Mouse (Mus musculus): Measurements from ENCODE around the gene Uaca. TPM values are rescaled to one million over a fixed set of nuclear protein-coding genes. Genes with fewer than 3 reads are reported as not detected.

Uaca gene
- total RNA-seq, 1 experiment from 2014 or later, result 6.8 TPM

DNA sequence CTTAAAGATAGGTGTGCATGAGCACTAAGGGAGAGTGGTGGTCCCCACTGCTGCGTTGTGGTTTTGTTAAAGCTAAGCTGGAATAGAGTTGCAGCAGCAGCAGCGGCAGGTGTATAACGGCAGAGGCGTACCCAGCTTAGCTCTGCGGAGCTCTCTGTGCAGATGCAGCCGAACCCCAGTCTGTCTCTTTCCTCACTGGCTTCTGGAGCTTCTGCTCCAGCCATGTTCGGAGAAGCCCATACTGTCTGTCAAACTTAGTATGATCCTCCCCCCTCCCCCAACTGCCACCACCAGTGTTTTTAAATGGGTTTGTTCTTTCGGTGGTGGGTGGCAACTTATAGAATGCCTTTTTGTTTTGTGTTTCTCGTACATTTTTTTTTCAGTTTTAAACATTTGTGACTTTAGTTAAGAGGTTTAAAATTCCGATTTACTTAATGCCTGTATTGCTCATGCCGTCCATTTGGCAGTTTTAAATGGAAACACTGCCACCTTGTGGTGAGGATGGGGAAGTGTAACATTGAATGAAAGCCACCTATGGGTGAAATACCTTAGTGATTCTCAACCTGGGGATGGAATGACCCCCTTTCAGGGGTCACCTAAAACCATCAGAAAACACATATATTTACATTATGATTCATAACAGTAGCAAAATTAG, 64.1 kb downstream of the Uaca start:
- ATAC-seq (replicated peaks in 1 of 2; ENCODE audit: insufficient read depth in 1 of 2, low FRiP score in 2 of 2, low TSS enrichment in 1 of 2, low read depth in 1 of 2, poor library complexity in 2 of 2, severe bottlenecking in 2 of 2), result peak; percentile 55 to 60; a peak in 3 of 4 replicates

DNA sequence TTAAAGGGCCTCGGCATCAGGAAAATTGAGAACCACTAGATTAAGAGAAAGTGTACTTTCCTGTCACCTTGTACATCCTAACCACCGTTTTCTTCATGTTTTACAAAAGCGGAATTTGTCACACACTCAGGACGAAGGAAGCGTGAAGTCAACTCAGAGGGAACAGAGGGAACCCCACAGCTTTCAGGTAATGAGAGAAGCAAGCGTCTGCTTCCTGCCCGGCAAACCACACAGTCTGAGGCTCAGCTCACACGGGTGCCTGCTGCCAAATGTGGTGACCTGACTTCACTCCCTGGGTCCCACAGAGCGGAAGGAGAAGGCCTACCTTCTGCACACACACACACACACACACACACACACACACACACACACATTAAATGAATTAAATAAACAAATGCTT, 64.7 kb downstream of the Uaca start:
- ATAC-seq (replicated peaks in 1 of 2; ENCODE audit: insufficient read depth in 1 of 2, low FRiP score in 2 of 2, low TSS enrichment in 1 of 2, low read depth in 1 of 2, poor library complexity in 2 of 2, severe bottlenecking in 2 of 2), result peak; percentile 90 to 97

DNA sequence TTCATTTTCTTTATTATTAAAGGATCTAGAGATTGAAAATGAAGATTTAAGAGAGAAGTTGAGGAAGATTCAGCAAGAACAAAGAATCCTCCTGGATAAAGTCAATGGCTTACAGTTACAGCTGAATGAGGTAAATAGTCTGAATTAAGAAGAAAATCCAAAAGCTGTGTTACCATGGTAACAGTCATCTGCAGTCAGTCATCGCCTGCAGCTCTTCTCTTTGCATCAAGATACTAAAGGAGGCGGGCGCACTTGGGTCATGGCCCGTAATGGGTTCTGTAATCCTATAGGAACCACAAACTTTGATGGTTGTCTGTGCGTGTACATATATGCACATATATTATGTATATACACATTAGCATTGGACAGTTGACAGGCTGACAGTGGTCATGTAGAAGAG, 66.7 kb downstream of the Uaca start:
- ATAC-seq (replicated peaks in 1 of 2; ENCODE audit: insufficient read depth in 1 of 2, low FRiP score in 2 of 2, low TSS enrichment in 1 of 2, low read depth in 1 of 2, poor library complexity in 2 of 2, severe bottlenecking in 2 of 2), result no peak

DNA sequence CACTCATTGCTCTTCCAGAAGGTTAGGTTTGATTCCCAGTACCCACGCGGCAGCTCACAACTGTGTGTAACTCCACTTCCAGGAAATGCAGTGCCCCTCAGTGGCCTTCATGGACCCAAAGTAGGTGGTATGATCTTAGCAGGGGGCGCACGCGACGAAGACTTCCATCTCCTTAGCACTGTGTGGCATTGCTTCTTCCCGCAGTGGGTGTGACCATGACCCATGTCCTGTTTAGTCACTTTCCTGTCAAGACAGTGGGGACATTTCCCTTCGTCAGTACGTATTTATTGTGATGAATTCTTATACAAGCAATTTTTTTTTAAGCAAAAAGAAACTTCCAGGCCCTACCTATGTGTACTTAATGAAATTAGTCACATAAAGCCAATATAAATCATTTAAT, 70.3 kb downstream of the Uaca start:
- no peak for ATAC-seq (replicated peaks in 1 of 2; ENCODE audit: insufficient read depth in 1 of 2, low FRiP score in 2 of 2, low TSS enrichment in 1 of 2, low read depth in 1 of 2, poor library complexity in 2 of 2, severe bottlenecking in 2 of 2)

DNA sequence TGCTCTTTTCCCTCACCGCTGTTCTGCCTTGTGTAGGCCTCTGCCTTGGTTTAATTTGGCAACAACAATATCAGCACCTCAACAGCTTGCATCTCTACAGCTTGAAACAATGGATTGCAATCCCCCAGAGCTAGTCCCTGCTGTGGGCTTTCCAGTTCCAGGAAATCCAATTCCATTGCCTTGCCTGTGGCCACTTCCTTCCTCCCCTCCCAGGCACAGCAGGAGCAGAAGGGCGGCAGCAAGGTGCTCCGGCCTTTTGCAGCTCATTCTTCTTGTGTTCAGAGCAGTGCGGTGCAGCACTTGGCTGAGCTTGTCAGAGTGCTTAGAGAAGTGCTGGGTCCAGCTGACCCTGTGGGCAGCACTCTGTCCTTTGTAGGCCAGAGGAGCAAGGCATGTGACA, 71.5 kb downstream of the Uaca start:
- no peak for ATAC-seq (replicated peaks in 1 of 2; ENCODE audit: insufficient read depth in 1 of 2, low FRiP score in 2 of 2, low TSS enrichment in 1 of 2, low read depth in 1 of 2, poor library complexity in 2 of 2, severe bottlenecking in 2 of 2)

DNA sequence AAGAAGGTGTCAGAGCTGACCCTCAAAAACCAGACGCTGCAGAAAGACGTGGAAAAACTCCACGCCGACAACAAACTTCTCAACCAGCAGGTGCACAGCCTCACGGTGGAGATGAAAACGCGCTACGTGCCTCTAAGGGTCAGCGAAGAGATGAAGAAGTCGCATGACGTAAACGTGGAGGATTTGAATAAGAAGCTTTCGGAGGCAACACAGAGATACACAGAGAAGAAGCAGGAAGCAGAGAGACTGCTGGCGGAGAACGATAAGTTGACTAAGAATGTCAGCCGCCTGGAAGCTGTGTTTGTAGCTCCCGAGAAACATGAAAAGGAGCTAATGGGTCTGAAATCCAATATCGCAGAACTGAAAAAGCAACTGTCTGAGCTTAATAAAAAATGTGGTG, 76.1 kb downstream of the Uaca start:
- ATAC-seq (replicated peaks in 1 of 2; ENCODE audit: insufficient read depth in 1 of 2, low FRiP score in 2 of 2, low TSS enrichment in 1 of 2, low read depth in 1 of 2, poor library complexity in 2 of 2, severe bottlenecking in 2 of 2), result no peak

DNA sequence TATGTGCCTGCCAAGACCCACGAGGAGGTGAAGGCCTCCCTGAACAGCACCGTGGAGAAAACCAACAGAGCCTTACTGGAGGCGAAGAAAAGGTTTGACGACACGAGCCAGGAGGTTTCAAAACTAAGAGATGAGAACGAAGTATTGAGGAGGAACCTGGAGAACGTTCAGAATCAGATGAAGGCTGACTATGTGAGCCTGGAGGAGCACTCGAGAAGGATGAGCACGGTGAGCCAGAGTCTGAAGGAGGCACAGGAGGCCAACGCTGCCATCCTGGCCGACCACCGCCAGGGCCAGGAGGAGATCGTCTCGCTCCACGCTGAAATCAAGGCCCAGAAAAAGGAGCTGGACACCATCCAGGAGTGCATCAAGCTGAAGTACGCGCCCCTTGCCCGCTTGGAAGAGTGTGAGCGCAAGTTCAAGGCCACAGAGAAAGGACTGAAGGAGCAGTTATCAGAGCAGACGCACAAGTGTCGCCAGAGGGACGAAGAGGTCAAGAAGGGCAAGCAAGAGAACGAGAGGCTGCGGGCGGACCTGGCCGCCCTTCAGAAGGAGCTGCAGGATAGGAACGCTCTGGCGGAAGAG, 76.7 kb downstream of the Uaca start:
- no peak for ATAC-seq (replicated peaks in 1 of 2; ENCODE audit: insufficient read depth in 1 of 2, low FRiP score in 2 of 2, low TSS enrichment in 1 of 2, low read depth in 1 of 2, poor library complexity in 2 of 2, severe bottlenecking in 2 of 2)

DNA sequence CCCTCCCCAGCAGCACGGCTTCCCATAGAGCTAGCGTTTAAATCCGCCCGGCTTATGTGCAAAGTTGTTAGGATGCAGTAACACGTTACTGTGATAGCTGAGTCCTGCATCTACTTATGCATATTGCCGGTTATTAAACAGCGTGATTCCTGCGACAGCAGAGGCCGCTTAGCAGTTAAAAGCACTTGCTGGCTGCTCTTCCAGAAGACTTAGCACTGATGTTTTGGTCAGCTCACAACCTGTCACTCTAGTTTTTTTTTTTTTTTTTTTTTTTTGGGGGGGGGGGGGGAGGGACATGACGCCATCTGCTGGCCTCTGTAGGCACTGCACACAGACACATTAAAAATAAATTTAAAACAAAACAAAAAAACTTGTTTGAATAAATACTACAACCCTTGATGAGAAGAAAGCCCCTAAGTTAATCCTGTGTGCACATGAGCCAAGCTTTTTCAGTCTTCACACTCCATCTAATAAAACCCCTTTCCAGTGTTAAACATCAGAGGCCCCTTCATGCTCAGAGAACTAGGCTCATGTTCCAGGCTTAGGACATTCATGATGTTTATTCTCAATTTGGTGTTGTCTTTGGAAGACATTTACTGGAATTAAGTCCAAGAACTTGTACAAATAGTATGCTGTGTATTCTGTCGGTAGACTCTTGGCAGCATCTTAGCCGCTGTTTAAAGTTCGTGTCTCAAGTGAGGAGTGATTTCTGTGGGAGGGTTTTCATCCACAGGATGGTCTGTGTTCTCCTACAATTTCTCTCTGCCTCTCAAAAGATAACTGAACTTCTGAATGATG, 79.1 kb downstream of the Uaca start:
- no peak for ATAC-seq (replicated peaks in 1 of 2; ENCODE audit: insufficient read depth in 1 of 2, low FRiP score in 2 of 2, low TSS enrichment in 1 of 2, low read depth in 1 of 2, poor library complexity in 2 of 2, severe bottlenecking in 2 of 2)

DNA sequence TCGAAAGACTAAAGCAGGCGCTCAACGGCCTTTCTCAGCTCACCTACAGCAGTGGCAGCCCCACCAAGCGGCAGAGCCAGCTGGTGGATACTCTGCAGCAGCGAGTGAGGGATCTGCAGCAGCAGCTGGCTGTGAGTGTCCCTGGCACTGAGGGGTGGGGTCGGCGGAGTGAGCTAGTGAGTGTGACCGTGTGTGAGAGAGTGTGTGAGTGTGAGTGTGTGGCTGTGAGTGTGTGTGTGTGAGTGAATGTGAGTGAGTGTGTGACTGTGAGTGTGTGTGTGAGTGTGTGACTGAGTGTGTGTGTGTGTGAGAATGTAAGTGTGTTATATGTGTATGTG, 79.7 kb downstream of the Uaca start:
- ATAC-seq (replicated peaks in 1 of 2; ENCODE audit: insufficient read depth in 1 of 2, low FRiP score in 2 of 2, low TSS enrichment in 1 of 2, low read depth in 1 of 2, poor library complexity in 2 of 2, severe bottlenecking in 2 of 2), result no peak

DNA sequence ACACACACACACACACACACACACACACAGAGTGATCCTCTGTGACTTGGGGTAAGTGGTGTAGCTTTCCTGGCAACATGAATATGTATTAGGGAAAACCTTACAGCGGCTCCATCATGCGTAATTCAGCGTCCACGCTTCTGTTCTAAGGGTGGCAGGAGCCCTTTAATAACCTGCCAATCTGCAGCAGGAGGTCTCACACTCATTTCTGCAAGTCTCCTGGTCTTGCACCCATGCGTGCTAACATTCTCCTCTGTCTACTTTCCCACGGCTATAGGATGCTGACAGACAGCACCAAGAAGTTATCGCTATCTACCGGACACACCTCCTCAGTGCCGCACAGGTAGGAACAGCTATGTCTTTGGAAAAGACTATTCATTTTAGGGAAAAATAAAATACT, 81.7 kb downstream of the Uaca start:
- ATAC-seq (replicated peaks in 1 of 2; ENCODE audit: insufficient read depth in 1 of 2, low FRiP score in 2 of 2, low TSS enrichment in 1 of 2, low read depth in 1 of 2, poor library complexity in 2 of 2, severe bottlenecking in 2 of 2), result no peak

DNA sequence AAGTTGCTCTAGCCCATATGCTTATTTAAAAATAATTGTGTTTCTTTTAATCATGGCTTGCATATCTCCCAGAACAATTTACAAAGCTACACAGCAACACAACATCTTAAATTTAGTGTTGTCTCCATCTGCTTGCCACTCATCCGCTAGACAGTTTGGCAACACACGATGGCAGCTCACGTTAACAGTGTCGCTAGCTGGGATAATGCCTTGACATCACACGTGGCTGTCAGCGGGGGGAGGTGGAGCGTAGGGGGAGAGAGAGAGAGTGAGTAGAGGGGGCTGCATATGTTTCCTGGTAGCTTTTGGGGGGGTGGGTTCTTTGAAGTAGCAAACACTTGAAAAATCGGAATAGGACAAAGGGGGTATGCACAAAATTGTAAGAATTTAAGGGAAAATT, 82.2 kb downstream of the Uaca start:
- no peak for ATAC-seq (replicated peaks in 1 of 2; ENCODE audit: insufficient read depth in 1 of 2, low FRiP score in 2 of 2, low TSS enrichment in 1 of 2, low read depth in 1 of 2, poor library complexity in 2 of 2, severe bottlenecking in 2 of 2)

DNA sequence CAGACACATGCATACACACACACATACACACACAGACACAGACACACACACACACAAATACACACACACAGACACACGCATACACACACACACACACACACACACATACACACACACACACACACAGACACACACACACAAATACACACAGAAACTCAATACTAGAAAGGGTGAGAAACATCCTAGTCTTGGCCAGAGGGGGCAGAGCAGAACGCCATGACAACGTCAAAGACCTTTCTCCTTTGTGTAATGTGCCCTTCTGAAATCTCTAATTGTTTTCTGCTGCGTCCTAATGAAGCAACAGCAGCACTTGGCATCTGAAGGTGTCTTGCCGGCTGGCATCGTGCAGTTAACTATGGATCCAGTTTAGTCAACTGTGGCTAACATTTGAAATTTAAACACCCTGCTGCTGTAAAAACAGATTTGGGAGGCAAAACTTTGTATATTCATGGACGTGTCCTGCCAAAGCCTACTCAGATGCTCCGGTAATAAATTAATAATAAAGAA, 83.8 kb downstream of the Uaca start:
- no peak for ATAC-seq (replicated peaks in 1 of 2; ENCODE audit: insufficient read depth in 1 of 2, low FRiP score in 2 of 2, low TSS enrichment in 1 of 2, low read depth in 1 of 2, poor library complexity in 2 of 2, severe bottlenecking in 2 of 2)

DNA sequence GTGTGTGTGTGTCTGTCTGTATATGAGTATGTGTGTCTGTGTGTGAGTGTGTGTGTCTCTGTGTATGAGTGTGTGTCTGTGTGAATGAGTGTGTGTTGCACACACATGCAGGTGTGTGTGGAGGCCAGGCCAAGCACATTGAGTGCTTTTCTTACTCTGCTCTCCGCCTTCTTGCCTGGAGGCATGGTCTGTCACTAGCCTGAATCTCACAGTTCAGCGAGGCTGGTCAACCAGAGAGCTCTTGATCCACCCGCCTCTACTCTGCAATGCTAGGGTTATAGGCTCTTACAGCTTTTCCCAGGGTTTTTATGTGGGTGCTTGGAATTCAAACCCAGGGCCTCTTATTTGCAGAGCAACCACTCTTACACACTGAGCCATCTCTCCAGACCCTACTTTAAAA, 84.3 kb downstream of the Uaca start:
- no peak for ATAC-seq (replicated peaks in 1 of 2; ENCODE audit: insufficient read depth in 1 of 2, low FRiP score in 2 of 2, low TSS enrichment in 1 of 2, low read depth in 1 of 2, poor library complexity in 2 of 2, severe bottlenecking in 2 of 2)

DNA sequence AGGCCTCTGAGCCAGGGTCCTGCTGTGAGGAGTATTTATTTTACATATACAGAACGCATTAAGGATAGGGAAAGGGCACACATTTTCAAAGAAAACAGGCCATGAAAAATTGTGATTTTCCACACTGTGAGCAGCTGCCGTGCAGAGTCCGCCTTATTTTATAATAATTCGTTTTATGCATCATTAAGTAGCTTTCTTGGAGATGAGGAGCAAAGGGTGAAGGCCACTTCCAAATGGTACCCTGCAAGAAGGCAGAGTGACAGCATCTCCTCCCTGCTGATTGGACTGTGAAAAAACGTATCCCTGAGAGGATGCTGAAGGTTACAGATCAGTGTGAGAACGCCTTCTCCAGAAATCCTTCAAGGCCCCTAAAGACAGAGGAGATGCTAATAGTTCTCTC, 90.8 kb downstream of the Uaca start:
- no peak for ATAC-seq (replicated peaks in 1 of 2; ENCODE audit: insufficient read depth in 1 of 2, low FRiP score in 2 of 2, low TSS enrichment in 1 of 2, low read depth in 1 of 2, poor library complexity in 2 of 2, severe bottlenecking in 2 of 2)

DNA sequence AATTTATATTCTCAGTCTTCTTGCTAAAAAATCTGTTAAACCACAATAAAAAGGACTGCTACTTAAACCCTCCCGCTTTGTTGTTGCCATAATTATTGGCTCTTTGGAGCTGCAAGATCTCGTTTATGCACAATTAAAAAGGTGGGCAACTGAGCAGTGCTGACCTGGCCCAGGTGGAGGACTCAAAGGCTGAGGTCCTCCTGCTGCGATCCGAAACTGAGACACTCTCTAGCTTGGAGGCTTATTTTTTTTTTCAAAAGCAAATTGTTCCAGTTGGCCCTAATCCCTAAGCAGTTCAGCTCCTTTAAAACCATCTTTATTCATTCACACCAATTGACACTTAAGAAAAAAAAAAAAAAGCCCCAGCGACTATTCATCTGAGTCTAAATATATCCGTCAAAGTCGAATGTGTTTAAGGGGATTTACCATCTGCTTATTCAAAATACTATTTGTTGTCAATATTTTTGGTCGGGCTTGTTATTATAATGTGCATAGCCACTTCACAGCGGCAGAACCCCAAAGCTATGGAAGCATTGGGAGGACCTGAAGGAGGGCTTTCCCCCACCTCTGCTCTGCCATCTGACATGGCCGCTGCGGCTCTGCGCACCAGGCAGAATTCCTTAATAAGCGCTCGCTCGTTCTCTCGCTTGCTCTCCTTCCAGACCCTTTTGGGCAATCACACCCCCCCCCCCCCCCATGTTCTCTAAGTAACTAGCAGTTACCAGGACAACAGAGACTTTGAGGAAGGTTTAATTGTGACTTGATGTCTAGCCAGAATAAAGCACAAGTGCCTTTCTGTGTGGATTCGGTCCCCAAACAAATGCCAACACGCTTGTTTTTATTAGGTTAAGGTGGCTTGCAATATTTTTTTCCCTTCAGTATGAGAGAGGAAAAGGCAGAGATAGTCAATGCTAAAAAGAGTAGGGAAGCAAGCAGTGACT, 92.4 kb downstream of the Uaca start:
- no peak for ATAC-seq (replicated peaks in 1 of 2; ENCODE audit: insufficient read depth in 1 of 2, low FRiP score in 2 of 2, low TSS enrichment in 1 of 2, low read depth in 1 of 2, poor library complexity in 2 of 2, severe bottlenecking in 2 of 2)

DNA sequence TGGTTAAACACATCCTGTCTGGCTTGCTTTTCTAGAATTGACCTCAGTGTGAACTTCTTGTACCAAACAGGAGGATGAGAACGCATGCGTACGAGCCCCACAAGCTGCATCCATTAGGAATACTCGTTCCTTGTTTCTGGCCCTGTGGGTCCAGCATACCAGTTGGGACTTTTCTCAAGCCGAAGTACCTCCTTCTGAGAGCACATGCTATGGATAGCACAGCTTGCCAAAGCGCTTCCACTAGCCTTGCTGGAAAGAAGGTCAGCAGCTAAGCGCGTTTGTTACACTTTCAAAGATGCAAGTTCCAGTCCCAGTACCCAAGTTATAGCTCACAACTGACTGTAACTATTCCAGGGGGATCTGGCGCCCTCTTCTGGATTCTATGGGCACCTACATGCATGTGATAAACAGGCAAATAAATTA, 93.1 kb downstream of the Uaca start:
- no peak for ATAC-seq (replicated peaks in 1 of 2; ENCODE audit: insufficient read depth in 1 of 2, low FRiP score in 2 of 2, low TSS enrichment in 1 of 2, low read depth in 1 of 2, poor library complexity in 2 of 2, severe bottlenecking in 2 of 2)

DNA sequence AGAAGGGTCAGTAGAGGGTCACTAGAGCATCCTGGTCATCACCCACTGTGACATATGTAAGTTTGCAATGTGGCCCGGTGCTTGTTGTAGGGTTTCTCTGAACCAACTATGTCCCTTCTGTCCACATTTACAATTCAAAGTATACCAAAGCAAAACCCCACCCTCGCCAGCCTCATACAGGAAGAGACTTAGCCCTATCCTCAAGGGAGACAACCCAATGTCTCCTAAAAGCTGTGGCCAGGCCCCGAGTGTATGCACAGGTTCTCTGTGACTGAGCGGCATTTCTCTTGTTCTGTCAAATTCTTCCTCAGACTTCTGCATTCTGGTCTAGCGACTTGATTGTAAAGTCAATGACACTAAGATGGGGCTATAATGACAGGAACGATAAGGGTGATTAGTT, 99.2 kb downstream of the Uaca start:
- ATAC-seq (replicated peaks in 1 of 2; ENCODE audit: insufficient read depth in 1 of 2, low FRiP score in 2 of 2, low TSS enrichment in 1 of 2, low read depth in 1 of 2, poor library complexity in 2 of 2, severe bottlenecking in 2 of 2), result no peak
